Mouse (Mus musculus) limb, embryonic 10.5 days (tissue): ENCODE results near the gene Cpt1b. TPM values are rescaled to one million over a fixed set of nuclear protein-coding genes. Genes with fewer than 3 reads are reported as not detected.

ENCODE experiments used
- DNase-seq: peaks from one replicate; pipeline ENCODE4 v3.0.0-alpha.2; 2017; ENCODE audit warnings: low spot score
- H3K27ac ChIP-seq: fragments of 300-500 bp; sonication (generic); 2 replicates; pipeline ENCODE4 v1.5.1; 2016; ENCODE audit warnings: mild to moderate bottlenecking
- H3K27me3 ChIP-seq: fragments of 300-500 bp; sonication (generic); 2 replicates; pipeline ENCODE4 v1.6.1; 2016; ENCODE audit warnings: low read depth, mild to moderate bottlenecking; ENCODE audit not compliant: poor library complexity, severe bottlenecking
- H3K36me3 ChIP-seq: fragments of 300-500 bp; sonication (generic); 2 replicates; pipeline ENCODE4 v1.6.1; 2016; ENCODE audit warnings: mild to moderate bottlenecking, moderate library complexity
- H3K4me1 ChIP-seq: fragments of 300-500 bp; sonication (generic); 2 replicates; pipeline ENCODE4 v1.6.1; 2016
- H3K4me3 ChIP-seq: fragments of 300-500 bp; sonication (generic); 2 replicates; pipeline ENCODE4 v1.5.1; 2016; ENCODE audit warnings: mild to moderate bottlenecking, moderate library complexity
- H3K9me3 ChIP-seq: fragments of 300-500 bp; sonication (generic); replicated peaks from 2 replicates; pipeline ENCODE4 v1.6.1; 2016; ENCODE audit warnings: mild to moderate bottlenecking
- WGBS: fragments of 180-500 bp; shearing (Covaris S2); methylation state at CpG from one replicate; pipeline ENCODE4 v1.1.7; 2016; 5-methylcytosine and 5-hydroxymethylcytosine counted together
- polyA plus RNA-seq: library from polyadenylated mRNA; unstranded; fragments of >200 nt; fragmentation: Nextera tagmentation; extraction: Ambion mirVana; gene quantifications from 2 replicates; pipeline ENCODE4 v1.2.1, GENCODE M21; 2016

Gene Cpt1b
- 1.0 and 1.1 TPM in 2 replicates for polyA plus RNA-seq

DNA sequence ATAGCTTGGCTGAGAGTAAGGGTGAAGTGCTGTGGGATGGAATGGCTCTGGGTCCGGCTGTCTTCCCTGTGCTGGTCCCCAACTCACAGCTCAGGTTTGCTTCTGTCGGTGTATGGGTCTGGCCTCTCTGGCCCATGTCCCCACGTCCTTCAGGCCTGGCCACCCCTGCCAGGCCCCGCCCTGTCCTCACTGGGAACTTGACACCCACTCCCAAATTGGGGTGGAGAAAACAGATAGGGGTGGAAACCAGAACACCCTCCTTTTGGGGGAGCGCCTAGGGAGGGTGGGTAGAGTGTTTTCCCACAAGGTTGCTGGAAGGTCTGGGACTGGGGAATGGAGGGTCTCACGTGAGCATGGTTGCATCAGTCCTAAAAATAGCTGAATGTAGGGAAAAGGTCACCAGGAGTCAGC is at the start of gene Cpt1b:
TSS of gene Cpt1b (minus strand) at position 153 of the 411 bp plus-strand sequence.
- H3K4me3 ChIP-seq: peak within 1 kb of the TSS; percentile 33
- WGBS: 18% methylated on average over 6 of the region's 6 CpGs

DNA sequence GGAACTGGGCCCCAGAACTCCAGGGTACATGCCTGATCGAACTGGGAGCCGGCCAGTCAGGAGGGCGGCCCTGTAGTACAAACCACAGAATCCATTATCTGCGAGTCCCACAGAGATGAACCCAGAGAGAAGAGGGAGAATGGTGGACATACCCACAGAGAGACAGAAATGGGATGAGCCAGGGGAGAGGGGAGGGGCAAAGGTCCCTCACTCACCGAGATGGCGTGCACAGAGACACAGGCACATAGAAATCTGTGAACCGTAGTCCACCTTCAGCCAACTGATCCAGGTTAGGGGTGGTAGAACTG is 49.6 kb upstream of the Cpt1b start:
- Histone ChIP-seq H3K4me1 (peaks cover 15% of the 10 kb centered on the region), H3K27ac (no peak overlapping the region), H3K27me3 (no peaks in the 10 kb centered on the region), H3K9me3 (no peaks in the 10 kb centered on the region), H3K4me3 (peak overlapping the region; percentile 59), H3K36me3 (0 out of 2 replicates have a peak, but pooled peaks cover 3% of the 10 kb centered on the region)
- no peak for DNase-seq
- WGBS: 86% methylated on average over 7 of the region's 7 CpGs

More for the DNA sequence above, at the start of gene Cpt1b:
- no peaks in the 10 kb centered on the region for H3K27me3 ChIP-seq
- H3K36me3 ChIP-seq: peaks cover 25% of the 10 kb centered on the region
- peaks cover 32% of the 10 kb centered on the region for H3K4me1 ChIP-seq
- H3K27ac ChIP-seq: no peak within 1 kb of the TSS
- H3K9me3 ChIP-seq: no peaks in the 10 kb centered on the region
- DNase-seq: no peak

DNA sequence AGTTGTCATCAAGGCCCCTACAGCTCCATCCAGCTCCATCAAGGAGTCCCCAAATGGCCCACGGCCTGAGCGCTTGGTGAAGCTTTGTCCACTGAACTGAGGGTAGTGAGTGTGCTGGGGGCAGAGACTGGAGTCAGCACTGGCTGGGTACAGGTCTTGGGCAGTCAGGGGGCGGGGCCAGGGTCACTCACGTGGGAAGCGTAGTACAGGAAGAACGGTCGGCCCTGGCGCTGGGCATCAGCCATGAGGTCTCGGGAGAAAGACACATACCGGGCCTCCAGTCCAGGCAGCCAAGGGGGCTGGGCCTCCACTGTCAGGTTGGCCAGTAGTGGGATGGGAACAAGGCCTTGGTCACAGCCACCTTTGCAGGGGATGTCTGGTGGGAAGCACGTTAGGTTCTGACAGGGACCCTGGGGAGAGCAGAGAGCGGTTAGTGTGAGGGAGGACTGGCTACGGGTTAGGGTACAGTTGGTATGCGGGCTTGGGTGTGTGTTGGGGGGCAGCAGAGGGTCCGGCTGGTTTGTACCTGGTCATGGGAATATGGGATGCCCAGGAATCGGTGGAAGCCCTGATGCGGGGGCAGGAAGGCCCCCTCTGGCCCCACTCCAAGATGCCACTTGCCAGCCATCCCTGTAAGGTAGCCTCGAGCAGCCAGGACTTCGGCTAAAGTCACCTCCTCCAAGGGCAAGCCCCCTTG is 49.1 kb upstream of the Cpt1b start:
- WGBS: 92% methylated on average over 19 of the region's 19 CpGs
- Histone ChIP-seq H3K27ac (no peak overlapping the region), H3K36me3 (0 out of 2 replicates have a peak, but pooled peaks cover 3% of the 10 kb centered on the region), H3K9me3 (no peaks in the 10 kb centered on the region), H3K4me3 (peak overlapping the region; percentile 59; the same call in 1 of the 2 replicates), H3K4me1 (peaks cover 15% of the 10 kb centered on the region), H3K27me3 (no peaks in the 10 kb centered on the region)
- DNase-seq: no peak

DNA sequence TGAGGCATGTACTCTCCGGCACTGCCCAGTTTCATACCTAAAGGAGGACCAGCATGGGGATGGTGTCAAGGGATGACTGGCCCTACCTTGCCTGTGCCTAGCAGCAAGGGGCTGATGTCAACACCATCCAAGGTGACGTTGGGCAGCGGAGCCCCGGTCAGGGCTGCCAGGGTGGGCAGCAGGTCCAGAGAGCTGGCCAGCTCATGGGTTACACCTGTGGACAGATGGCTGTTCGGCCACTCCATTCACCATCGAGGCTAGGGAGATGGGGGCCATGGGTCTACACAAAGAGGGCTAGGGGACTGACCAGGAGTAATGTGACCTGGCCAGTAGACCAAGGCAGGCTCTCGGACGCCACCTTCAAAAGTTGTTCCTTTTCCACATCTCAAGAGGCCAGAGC is 48.3 kb upstream of the Cpt1b start:
- 97% methylated on average over 8 of the region's 8 CpGs for WGBS
- DNase-seq: no peak
- Histone ChIP-seq H3K4me3 (no peak overlapping the region; the same call in 1 of the 2 replicates), H3K27me3 (no peaks in the 10 kb centered on the region), H3K36me3 (0 out of 2 replicates have a peak, but pooled peaks cover 3% of the 10 kb centered on the region), H3K4me1 (peaks cover 15% of the 10 kb centered on the region), H3K9me3 (no peaks in the 10 kb centered on the region), H3K27ac (no peak overlapping the region)

DNA sequence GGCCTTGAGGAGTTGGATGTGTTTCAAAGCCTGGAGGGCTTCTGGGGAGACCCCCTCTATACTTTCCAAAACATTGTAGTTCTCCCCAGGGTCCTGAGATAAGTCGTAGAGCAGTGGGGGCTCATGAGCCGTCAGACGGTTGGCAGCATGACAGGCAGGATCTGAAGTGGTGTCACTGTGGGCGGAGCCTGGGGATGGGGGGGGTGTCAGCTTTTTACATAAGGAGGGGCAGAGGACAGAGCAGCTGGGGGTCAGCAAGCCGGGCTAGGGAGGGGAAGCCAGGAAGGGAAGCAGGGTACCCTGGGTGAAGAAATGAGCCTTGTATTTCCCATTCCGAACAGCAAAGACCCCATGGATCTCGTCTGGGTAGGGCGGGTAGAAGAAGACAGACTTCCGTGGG is 47.7 kb upstream of the Cpt1b start:
- 0 out of 2 replicates have a peak, but pooled peaks cover 3% of the 10 kb centered on the region for H3K36me3 ChIP-seq

DNA sequence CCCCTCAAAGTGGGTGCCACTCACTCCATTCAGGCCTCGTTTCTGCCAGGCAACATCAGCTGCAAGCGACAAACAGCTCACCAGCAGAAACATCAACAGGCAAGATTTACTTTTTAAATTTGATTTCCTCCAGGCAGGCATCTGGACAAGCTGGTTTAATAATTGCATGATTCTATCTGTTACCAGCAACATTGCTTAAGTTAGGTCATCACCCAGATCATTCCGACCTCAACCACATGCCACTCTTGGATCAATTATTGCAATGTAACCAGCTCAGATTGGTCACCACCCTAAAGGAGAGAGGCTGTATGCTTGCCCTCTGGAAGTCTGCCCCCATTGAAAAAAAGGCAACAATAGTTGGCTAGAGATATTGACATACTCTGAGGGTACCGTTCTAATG is 45.8 kb upstream of the Cpt1b start:
- no peak for DNase-seq
- 89% methylated on average over 4 of the region's 4 CpGs for WGBS

More for the DNA sequence above, 47.7 kb upstream of the Cpt1b start:
- no peak for DNase-seq
- peaks cover 15% of the 10 kb centered on the region for H3K4me1 ChIP-seq
- 86% methylated on average over 9 of the region's 9 CpGs for WGBS
- no peaks in the 10 kb centered on the region for H3K27me3 ChIP-seq
- no peak overlapping the region for H3K4me3 ChIP-seq
- H3K9me3 ChIP-seq: no peaks in the 10 kb centered on the region
- H3K27ac ChIP-seq: no peak overlapping the region

DNA sequence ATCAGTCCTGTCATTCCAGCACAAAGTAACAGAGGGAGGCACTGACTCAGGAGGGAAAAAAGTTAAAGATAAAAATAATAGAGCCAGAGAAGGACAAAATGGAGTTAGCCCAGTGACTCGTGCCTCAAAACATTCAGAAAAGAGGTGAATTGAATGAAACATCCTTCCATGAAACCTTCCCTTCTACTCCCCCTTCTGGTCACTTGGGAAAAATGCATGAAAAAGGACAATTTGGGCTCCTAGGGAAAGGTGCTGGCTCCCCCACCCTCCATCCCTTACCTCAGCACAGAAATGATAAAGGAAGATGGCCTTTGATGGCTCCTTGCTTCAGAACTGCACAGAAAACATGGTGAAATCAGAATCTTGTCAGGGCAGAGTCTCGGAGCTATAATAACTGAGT is 42.9 kb upstream of the Cpt1b start:
- Histone ChIP-seq H3K27ac (no peak overlapping the region), H3K27me3 (no peaks in the 10 kb centered on the region), H3K36me3 (0 out of 2 replicates have a peak, but pooled peaks cover 3% of the 10 kb centered on the region), H3K9me3 (no peaks in the 10 kb centered on the region), H3K4me1 (peaks cover 5% of the 10 kb centered on the region; the same call in 1 of the 2 replicates), H3K4me3 (no peak overlapping the region)
- WGBS: 40% methylated on average over 2 of the region's 2 CpGs
- DNase-seq: no peak

More for the DNA sequence above, 45.8 kb upstream of the Cpt1b start:
- Histone ChIP-seq H3K27me3 (no peaks in the 10 kb centered on the region), H3K36me3 (0 out of 2 replicates have a peak, but pooled peaks cover 3% of the 10 kb centered on the region), H3K9me3 (no peaks in the 10 kb centered on the region), H3K4me1 (peaks cover 7% of the 10 kb centered on the region), H3K4me3 (no peak overlapping the region), H3K27ac (no peak overlapping the region)

DNA sequence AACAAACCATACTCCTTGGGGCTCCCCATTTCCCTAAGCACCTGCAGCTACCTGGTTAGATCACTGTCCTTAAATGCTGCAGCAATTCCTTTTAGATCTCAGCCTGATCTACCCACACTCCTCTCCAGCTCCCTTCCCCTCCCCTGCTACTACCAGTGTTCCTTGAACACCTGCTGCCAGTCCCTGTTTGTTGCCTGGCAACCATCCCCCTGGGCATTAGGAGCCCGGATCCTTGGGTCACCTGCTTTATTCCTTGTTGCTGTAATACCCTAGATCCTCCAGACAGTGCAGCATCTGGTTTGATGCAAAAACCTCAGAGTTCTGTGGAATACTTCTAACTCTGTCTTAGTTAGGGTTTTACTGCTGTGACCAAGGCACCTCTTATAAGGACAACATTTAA is 39.4 kb upstream of the Cpt1b start:
- 5% methylated on average over 1 of the region's 1 CpGs for WGBS
- Histone ChIP-seq H3K27me3 (no peaks in the 10 kb centered on the region), H3K4me3 (no peak overlapping the region), H3K9me3 (no peaks in the 10 kb centered on the region), H3K36me3 (no peaks in the 10 kb centered on the region), H3K27ac (no peak overlapping the region), H3K4me1 (peaks cover 7% of the 10 kb centered on the region; the same call in 1 of the 2 replicates)
- no peak for DNase-seq

DNA sequence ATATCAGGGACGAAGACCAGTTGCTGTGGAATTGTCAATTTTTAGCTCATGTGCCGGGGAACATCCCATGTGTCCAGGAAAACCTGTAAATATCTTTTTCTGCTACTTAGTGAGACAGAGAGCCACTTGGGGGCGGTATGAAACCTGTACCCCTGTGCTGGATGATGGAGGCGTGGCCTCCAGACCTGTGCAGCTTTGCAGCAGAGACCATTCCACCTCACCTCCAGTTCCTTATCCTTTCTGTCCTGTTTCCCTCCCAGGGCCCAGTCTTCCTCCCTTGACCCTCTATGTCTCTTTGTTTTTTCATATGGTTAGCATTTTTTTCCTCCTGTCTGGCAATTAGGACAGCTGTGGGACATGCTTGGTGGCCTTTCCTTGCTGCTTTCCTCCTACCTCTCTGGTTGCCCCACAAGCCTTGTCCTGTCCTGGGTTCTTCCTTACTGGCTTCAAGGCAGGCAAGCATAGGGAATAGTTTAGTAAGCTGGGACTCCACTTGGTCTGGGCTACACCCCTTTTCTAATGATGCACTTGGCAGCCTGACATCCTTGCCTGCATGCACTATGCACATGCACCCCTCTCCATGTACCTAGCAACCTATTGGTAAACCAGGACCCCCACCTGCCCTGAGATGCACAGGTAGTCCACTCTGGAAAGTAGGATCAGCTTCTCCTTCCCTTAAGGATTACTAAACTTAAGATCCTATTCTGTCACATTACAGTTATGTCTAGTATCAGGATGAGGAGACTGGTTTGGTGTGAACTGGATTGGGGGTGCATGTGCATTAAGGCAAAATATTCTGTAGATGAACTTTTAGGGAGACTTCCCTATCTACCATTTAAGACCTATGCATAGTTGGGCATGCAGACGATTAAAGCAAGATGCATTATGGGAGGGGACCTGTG is 37.9 kb upstream of the Cpt1b start:
- no peaks in the 10 kb centered on the region for H3K36me3 ChIP-seq
- H3K4me1 ChIP-seq: peaks cover 7% of the 10 kb centered on the region; the same call in 1 of the 2 replicates
- no peak overlapping the region for H3K4me3 ChIP-seq
- WGBS: 62% methylated on average over 5 of the region's 5 CpGs
- no peak for DNase-seq
- no peaks in the 10 kb centered on the region for H3K9me3 ChIP-seq
- no peak overlapping the region for H3K27ac ChIP-seq
- H3K27me3 ChIP-seq: no peaks in the 10 kb centered on the region

DNA sequence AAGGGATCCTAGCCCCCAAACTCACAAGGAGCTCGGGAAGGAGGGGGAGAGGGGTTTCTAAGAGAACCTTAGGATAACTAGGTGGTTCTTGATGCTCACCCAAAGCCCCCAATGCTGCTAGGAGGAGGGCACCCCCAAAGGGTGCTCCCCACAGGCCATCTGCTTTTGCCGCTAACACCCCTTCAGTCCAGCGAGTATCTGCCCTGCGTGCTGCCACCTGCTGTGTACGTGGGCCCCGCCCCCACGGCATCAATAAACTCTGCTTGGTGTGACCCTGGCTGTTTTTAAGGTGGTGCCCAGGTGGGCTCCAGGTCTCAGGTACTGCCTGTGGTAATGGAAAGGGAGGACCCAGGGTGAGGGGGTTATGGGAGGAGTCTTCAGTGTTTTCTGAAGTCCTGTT is 36.5 kb upstream of the Cpt1b start:
- peaks cover 7% of the 10 kb centered on the region; the same call in 1 of the 2 replicates for H3K4me1 ChIP-seq
- whole genome bisulfite sequencing: 81% methylated on average over 7 of the region's 7 CpGs
- no peak overlapping the region for H3K27ac ChIP-seq
- no peaks in the 10 kb centered on the region for H3K27me3 ChIP-seq
- H3K9me3 ChIP-seq: no peaks in the 10 kb centered on the region
- no peak overlapping the region for H3K4me3 ChIP-seq
- no peaks in the 10 kb centered on the region for H3K36me3 ChIP-seq
- DNase-seq: no peak

DNA sequence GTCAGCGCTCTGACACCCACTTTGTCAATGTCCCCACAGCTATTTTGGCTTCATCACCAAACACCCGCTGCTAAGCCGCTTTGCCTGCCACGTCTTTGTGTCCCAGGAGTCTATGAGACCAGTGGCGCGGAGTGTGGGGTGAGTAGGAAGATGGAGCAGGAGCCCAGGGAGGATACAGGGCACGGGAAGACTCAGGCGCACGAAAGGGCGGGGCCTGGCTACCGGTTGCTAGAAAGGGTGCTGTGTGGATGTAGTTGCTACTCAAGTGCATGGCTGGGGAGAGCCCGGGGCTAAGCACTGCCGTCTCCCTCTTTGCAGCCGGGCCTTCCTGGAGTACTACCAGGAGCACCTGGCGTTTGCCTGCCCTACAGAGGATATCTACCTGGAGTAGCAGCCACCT is 35.7 kb upstream of the Cpt1b start:
- H3K27ac ChIP-seq: no peak overlapping the region
- H3K4me1 ChIP-seq: peaks cover 7% of the 10 kb centered on the region; the same call in 1 of the 2 replicates
- H3K27me3 ChIP-seq: 0 out of 2 replicates have a peak, but pooled peaks cover 5% of the 10 kb centered on the region
- H3K9me3 ChIP-seq: no peaks in the 10 kb centered on the region
- WGBS: 77% methylated on average over 15 of the region's 15 CpGs
- H3K4me3 ChIP-seq: no peak overlapping the region
- no peaks in the 10 kb centered on the region for H3K36me3 ChIP-seq
- DNase-seq: no peak

DNA sequence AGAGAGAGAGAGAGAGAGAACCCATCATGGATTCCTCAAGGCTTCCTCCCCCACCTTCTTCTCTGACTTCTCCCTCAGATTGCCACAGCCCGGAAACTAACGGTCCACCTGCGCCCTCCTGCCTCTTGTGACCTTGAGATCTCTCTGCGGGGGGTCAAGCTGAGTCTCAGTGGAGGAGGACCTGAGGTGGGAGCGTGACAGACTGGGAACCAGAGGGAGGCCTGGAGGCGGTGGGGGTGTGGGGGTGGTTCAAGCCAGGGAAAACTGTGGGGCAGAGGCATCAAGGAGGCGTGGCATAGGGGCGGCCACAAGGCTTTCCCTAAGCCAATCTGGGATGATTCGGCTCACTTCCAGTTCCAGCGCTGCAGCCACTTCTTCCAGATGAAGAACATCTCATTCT is 34.6 kb upstream of the Cpt1b start:
- no peak for DNase-seq
- Histone ChIP-seq H3K9me3 (no peaks in the 10 kb centered on the region), H3K4me3 (no peak overlapping the region), H3K4me1 (peaks cover 6% of the 10 kb centered on the region; the same call in 1 of the 2 replicates), H3K27me3 (peaks cover 14% of the 10 kb centered on the region; the same call in 1 of the 2 replicates), H3K36me3 (no peaks in the 10 kb centered on the region), H3K27ac (no peak overlapping the region)
- WGBS: 72% methylated on average over 10 of the region's 10 CpGs

DNA sequence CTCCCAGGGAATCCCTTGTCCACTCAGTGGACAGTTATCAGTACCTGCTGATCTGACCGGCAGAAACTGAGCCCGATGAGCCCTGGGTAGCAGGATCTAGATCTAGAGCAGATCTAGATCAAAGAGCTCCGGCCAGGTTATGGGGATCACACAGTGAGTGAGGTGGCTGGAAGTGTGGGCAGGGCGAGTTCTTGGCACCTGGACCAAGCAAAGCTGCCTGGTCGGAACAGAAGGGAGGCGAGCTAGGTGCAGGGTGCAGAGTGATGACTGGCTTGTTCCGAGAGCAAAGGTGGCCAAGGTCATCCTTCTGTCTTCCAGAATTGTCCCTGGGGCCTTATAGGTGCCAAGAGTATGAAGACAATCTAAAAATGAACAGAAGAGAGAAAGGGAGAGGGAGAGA is 34.2 kb upstream of the Cpt1b start:
- Histone ChIP-seq H3K9me3 (no peaks in the 10 kb centered on the region), H3K36me3 (no peaks in the 10 kb centered on the region), H3K4me3 (no peak overlapping the region), H3K4me1 (peaks cover 6% of the 10 kb centered on the region), H3K27ac (no peak overlapping the region), H3K27me3 (peaks cover 19% of the 10 kb centered on the region)
- DNase-seq: no peak
- WGBS: 86% methylated on average over 7 of the region's 7 CpGs
